Mouse (Mus musculus): ENCODE measurements at regions not wholly inside any gene's neighbourhood (a gene's known extent, or its start where the extent isn't known, plus 50 kb on each side); places are given as distances from the start of the nearest gene placed in this dataset.

GRCm38 (mm10) chr4:70160525-70161224 is 249.6 kb downstream of the Cdk5rap2 start:
- no peak for DNase-seq (ENCODE audit: low spot score in 2 of 2)

DNA sequence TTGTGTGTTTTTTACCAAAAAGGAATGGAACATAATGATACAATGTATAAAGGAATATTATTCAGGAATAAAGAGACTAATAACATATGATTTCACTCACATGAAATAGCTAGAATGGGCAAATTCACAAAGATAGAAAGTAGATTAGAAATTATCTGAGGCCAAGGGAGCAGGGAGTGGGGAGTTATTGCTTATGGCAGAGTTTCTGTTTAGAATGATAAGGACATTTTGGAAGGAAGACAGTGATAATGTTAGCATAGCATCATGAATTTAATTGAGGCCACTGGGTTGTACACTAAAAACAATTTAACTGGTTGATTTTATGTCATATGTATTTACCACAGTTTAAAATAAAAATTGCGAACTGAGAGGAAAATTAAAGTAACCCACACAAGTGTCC is 250.2 kb downstream of the Cdk5rap2 start:
- DNase-seq (ENCODE audit: low spot score in 2 of 2), result no peak

DNA sequence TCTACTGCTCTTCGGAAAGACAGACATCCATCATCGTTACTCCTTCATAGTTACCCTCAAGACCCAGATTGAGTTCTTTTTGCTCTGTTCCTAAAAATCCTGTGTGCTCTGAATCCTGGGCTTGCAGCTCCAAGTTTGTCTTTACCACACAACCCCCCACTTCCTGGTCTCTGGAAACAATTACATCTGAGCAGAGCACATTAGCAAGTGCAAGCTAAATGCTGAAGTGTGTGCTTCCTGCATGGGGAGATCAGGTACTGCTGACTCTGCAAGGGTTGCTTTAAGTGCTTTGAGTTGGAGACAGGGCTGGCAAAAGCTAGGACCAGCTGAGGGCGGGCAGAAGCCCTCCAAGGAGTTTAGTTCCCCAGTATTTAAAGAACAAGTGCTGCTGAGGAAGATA is 257.1 kb downstream of the Cdk5rap2 start:
- DNase-seq (ENCODE audit: low spot score in 2 of 2), result no peak

- DNase-seq (ENCODE audit: low spot score in 2 of 2), result no peak
Observed at GRCm38 (mm10) chr4:70109011-70109410, 301.2 kb downstream of the Cdk5rap2 start.

GRCm38 (mm10) chr4:70105776-70106175 is 304.5 kb downstream of the Cdk5rap2 start:
- no peak for DNase-seq (ENCODE audit: low spot score in 2 of 2)

DNA sequence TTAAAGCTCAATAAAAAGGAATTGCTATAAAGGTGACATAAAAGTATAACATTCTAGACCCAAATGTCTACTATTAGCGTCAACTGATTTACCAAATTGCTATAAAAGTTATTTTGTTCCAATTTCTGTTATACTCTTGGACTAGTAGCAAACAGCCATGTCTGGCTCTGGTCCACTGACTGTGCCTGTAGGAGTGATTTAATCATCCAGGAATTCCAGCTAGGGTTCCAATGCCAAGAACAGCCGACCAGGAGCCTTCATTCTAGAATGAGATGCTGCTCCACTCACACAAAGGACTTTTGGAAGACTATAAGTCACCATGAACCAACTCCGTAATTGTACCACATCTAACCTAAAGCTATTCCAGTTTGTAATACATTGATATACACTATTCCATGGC is 312.9 kb downstream of the Cdk5rap2 start:
- no peak for DNase-seq (ENCODE audit: low spot score in 2 of 2)

GRCm38 (mm10) chr4:70078206-70078605 is 332.0 kb downstream of the Cdk5rap2 start:
- DNase-seq (ENCODE audit: low spot score in 2 of 2), result no peak

GRCm38 (mm10) chr4:70062516-70062915 is 347.7 kb downstream of the Cdk5rap2 start:
- DNase-seq (ENCODE audit: low spot score in 2 of 2), result no peak

DNA sequence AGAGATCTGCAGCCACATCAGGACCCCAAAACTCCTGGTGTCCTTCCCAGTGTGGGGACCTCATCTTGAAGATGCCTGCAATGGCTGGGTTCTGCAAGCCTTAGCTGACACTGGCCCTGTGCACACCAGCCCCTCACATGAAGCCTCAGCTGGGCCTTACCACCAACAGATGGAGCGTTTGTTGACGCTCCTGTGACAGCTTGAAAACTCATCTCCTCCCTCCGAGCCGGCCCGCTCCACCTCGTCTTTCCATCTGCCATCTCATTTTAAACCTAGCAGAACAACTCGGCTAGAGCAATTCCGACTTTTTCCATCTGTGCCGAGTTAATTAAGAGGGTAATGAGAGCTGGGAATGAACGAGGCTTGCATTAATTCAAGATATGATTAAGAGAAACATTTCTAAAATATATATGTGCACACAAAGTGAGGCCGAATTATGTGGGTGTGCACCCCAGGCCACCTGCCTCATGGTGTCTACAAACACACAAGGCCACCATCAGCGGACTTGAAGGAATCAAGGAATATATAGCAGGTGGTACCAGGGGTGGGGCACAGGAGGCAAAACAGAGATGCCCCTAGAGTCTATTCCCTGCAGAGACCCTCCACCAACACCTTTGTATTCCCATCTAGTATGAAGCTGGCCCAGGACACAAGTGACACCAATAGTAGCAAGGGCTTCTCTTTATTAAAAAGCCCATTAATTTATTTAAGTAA is 351.3 kb downstream of the Cdk5rap2 start:
- peak; percentile 26 to 48 for DNase-seq (ENCODE audit: low spot score in 2 of 2)

GRCm38 (mm10) chr4:70053136-70053535 is 357.1 kb downstream of the Cdk5rap2 start:
- DNase-seq (ENCODE audit: low spot score in 2 of 2), result no peak

GRCm38 (mm10) chr4:70038241-70038640 is 372.0 kb downstream of the Cdk5rap2 start:
- DNase-seq (ENCODE audit: low spot score in 2 of 2), result no peak

GRCm38 (mm10) chr4:70035912-70036311 is 374.3 kb downstream of the Cdk5rap2 start:
- DNase-seq (ENCODE audit: low spot score in 2 of 2), result no peak

GRCm38 (mm10) chr4:70032497-70032896 is 377.7 kb downstream of the Cdk5rap2 start:
- no peak for DNase-seq (ENCODE audit: low spot score in 2 of 2)

DNA sequence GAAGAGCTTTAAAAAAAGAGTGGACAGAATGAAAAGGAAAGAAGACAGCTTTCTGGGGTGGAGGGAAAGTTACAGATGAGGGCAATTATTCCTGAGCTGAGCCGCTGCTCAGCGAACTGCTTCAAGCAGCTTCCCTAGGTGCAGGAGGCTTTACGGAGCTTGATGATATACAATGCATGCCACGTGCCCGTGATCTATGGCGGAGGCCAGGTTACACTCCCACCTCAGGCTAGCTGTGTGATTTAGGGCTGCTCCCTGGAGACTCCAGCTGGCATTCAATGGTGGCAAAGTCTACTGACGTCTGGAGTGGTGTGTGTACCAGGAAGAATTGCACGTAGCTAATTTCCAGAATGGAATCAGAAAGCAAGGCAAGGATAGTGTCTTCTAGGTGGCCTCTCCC is 383.4 kb downstream of the Cdk5rap2 start:
- DNase-seq (ENCODE audit: low spot score in 2 of 2), result no peak

GRCm38 (mm10) chr4:70024838-70025376 is 385.3 kb downstream of the Cdk5rap2 start:
- no peak for DNase-seq (ENCODE audit: low spot score in 2 of 2)

GRCm38 (mm10) chr4:70020905-70021470 is 389.3 kb downstream of the Cdk5rap2 start:
- DNase-seq (ENCODE audit: low spot score in 2 of 2), result no peak

GRCm38 (mm10) chr4:70012220-70012580 is 398.0 kb downstream of the Cdk5rap2 start:
- no peak for DNase-seq (ENCODE audit: low spot score in 2 of 2)

DNA sequence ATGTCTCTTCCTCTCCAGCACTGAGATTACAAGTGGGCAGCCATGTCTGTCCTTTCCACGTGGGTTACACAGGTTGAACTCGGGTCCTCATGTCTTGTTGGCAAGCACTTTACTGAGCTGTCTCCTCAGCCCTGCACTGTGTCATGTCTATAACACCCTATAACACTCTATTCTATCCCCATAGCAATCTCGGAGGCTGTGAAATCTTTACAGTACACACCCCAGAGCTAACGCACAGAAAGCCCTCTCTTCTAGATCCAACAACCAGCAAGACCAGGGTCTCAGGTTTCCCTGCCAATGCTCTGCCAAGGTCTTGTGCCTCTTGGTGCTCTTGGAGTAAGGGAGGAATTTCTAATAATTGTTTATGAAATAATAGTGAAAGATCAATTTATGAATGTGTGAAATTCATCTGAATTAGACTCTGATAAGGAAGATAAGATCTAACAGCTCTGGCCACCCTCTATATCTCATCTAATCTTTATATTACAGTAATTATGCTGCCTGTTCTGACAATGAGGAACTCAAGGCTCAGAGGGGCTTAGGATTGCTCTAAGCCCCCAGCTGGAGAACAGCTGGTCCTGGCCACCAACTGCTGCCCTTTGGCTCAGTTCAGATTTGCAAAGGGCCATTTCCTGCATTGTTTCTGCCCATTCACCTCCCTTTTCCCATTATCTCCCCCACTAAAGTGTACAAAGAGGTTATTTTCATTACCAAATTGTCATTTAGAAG is 398.6 kb downstream of the Cdk5rap2 start:
- DNase-seq (ENCODE audit: low spot score in 2 of 2), result no peak

DNA sequence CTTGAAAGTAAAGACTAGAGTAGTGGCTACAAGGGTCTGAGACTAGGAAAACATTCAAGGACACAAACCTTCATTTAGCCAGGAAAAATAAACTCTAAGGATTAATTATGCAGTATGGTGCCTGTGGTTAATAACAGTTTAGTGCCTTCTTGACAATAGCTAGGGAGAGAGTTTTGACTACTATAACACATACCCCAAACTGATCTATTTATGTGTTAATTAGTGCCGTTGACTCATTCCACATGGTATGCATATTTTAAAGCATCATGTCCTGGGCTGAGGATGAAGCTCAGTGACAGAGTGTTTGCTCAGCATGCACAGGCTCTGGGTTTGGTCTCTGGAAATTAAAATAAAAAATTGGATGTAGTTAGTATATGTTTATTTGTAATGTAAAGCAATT is 399.8 kb downstream of the Cdk5rap2 start:
- DNase-seq (ENCODE audit: low spot score in 2 of 2), result no peak

DNA sequence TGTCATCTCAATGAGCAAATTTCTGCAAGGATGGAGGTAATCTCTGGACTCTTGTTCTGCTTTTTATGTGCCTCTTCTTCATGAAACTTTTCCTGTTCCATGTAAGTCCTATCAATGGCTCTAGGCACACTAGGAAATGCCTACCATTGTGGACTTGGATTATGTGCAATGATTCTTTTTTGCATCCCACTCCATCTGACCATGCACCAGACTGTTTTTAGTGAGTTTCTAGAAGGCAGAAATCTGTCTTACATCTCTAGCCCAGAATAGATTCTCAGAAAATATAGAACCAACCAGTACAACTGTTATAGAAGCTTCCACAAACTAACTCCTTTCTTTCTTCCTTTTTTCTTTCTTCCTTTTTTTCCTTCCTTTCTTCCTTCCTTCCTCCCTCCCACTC is 405.3 kb downstream of the Cdk5rap2 start:
- DNase-seq (ENCODE audit: low spot score in 2 of 2), result no peak

DNA sequence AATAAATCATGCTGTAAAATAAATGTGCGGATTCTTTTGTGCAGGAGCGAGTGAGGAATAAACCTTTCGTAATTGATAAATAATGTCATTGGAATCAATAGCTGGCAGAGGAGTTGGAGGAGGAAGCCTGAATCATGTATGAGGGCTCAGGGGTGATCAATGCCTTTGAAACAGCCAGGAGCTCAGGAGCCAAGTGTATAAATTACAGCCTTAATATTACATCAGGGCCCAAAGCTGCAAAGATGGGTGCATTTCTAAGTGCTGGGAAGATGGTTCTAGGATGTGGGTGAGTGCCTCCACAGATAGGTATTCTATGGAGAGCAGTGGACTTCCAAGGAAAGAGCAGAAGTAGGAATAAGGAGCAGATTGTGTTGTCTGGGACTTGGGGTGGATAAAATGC is 417.0 kb downstream of the Cdk5rap2 start:
- DNase-seq (ENCODE audit: low spot score in 2 of 2), result no peak

DNA sequence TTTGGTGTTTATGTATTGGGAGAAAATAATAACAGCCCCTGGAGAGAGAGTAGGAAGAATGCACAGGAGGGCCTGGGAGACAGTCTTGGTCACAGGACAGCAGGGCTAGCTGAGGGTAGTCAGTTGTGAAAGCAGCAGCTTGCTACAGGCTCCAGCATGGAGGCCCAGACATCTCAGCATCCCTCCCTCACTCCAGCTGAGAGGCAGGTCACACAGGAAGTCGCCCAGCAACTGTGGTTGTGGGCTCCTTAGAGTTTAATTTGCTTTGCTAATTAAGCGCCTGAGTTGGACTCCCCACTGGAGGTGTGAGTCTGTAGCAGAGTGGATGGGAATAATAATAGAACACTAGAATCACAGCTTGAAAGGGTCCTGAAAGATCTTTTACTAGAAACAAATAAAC is 436.0 kb downstream of the Cdk5rap2 start:
- DNase-seq (ENCODE audit: low spot score in 2 of 2), result no peak

Data from frontal cortex, postnatal 25 days (tissue).